Comparison of ENCODE assay signal across 32 mouse cellular contexts in the genomic region with DNA sequence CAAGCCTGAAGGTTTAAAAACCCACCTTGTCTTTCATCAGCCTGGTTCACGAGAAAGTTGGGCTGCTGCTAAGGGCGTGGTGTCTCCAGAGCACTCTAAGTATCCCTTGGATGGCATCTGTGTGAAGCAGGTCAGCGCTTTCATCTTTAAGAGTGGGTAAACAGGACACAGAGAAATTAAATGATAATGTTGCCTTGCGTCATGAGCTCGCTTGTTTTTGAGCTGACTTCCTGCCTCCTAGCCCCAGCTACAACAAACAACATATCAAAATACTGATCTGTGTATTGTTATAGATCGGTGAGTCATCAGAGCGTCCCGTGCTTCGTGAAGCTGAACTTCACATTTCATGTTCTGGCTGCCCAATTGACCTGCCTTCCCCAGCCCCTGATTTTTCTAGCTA. TPM values are rescaled to one million over a fixed set of nuclear protein-coding genes. Genes with fewer than 3 reads are reported as not detected.
A peak's percentile ranks its signal among the peaks of the same experiment; 100 is the strongest.
DNase-seq lines count a peak whose midpoint lies in the region; ATAC-seq and TF ChIP-seq lines count a peak whose summit lies in the region.
"Had no signal": no experiment of that assay in that cellular context is flagged by ENCODE, and none has a peak within 500 bp of the region (broad histone marks: within the 10 kb centered on the region; RNA-seq: fewer than 3 reads in every experiment).

No protein-coding gene starts in this region.

- no peak for ATAC-seq in megakaryocyte progenitor cell, adult 5-6 weeks (replicated peaks; ENCODE audit: poor library complexity)
- ATAC-seq: forebrain, embryonic 13.5 days; hindbrain, postnatal 0 days; liver, embryonic 12.5 days; liver, postnatal 0 days; midbrain, embryonic 15.5 days had no signal

- H3K27me3 ChIP-seq in kidney, adult 2 months (replicated peaks; ENCODE audit: control insufficient read depth, insufficient read depth, low read length): no peaks in the 10 kb centered on the region
- H3K27me3 ChIP-seq: embryonic facial prominence, embryonic 15.5 days; forebrain, embryonic 13.5 days; liver, embryonic 12.5 days; midbrain, embryonic 15.5 days had no signal

- no peak for TF ChIP-seq POLR2A in kidney, adult 2 months (IDR thresholded peaks at IDR 0.05; ENCODE audit: low read depth, low read length)

- 60% methylated on average over 9 of the region's 9 CpGs for WGBS in kidney, adult 2 months

- no peak overlapping the region for H3K27ac ChIP-seq in kidney, adult 2 months (ENCODE audit: insufficient read depth, low read depth, low read length)
- H3K27ac ChIP-seq: embryonic facial prominence, embryonic 10.5 days; embryonic facial prominence, embryonic 15.5 days; forebrain, embryonic 13.5 days; hindbrain, postnatal 0 days; liver, embryonic 12.5 days; midbrain, embryonic 10.5 days; midbrain, embryonic 15.5 days had no signal

- no peaks in the 10 kb centered on the region for H3K36me3 ChIP-seq in kidney, adult 2 months (ENCODE audit: control insufficient read depth, insufficient read depth, low read length)
- H3K36me3 ChIP-seq: embryonic facial prominence, embryonic 10.5 days; embryonic facial prominence, embryonic 15.5 days; liver, embryonic 12.5 days; midbrain, embryonic 10.5 days; midbrain, embryonic 15.5 days had no signal

- DNase-seq in kidney, adult 2 months: peak; percentile 16
- no peak for DNase-seq in kidney, adult 11 months
- peak; percentile 21 for DNase-seq in CD4-positive helper T cell, adult 2 months (ENCODE audit: low read depth, low spot score)
- peak; percentile 17 for DNase-seq in T-cell, adult 2 months (ENCODE audit: low spot score)
- peak; percentile 26 for DNase-seq in lung, postnatal 10 days
- DNase-seq in ovary, adult 18-20 months (ENCODE audit: low spot score): no peak
- no peak for DNase-seq in embryo, embryonic 11 days
- DNase-seq: adrenal gland, postnatal 14 days; cerebellum, adult 11-12 months; gastrocnemius, postnatal 10 days; heart, postnatal 14 days; kidney, adult 8-10 months; kidney, postnatal 10 days; layer of hippocampus, postnatal 36 days; left cerebral cortex, postnatal 4 days; thymus, postnatal 4 days had no signal

- H3K4me1 ChIP-seq in kidney, adult 2 months (ENCODE audit: control insufficient read depth, insufficient read depth, low read length): no peaks in the 10 kb centered on the region
- H3K4me1 ChIP-seq: embryonic facial prominence, embryonic 10.5 days; embryonic facial prominence, embryonic 15.5 days; forebrain, embryonic 13.5 days; liver, embryonic 12.5 days; midbrain, embryonic 10.5 days; midbrain, embryonic 15.5 days had no signal

- no peak overlapping the region for H3K4me3 ChIP-seq in kidney, adult 2 months (ENCODE audit: insufficient read depth, low read depth, low read length)
- H3K4me3 ChIP-seq: embryonic facial prominence, embryonic 10.5 days; embryonic facial prominence, embryonic 15.5 days; forebrain, embryonic 13.5 days; liver, embryonic 12.5 days; midbrain, embryonic 10.5 days; midbrain, embryonic 15.5 days had no signal

- TF ChIP-seq CTCF in kidney, adult 2 months (conservative IDR thresholded peaks at IDR 0.05; ENCODE audit: insufficient read depth, insufficient read length, low read depth, low read length): no peak

RNA-seq across cellular contexts. Expression of a gene that starts 25.7 kb away (rescaled TPM):
- 8.3 and 9.8 TPM in 2 replicates for polyA plus RNA-seq in kidney, adult 2 months (2012; rRNA removed)
- total RNA-seq in megakaryocyte progenitor cell, adult 5-6 weeks (2015): 16.9 and 20.6 TPM in 2 replicates
- 23.2 and 42.2 TPM in 2 replicates for total RNA-seq in megakaryocyte progenitor cell, adult 5-6 weeks (2017)

RNA-seq across cellular contexts. Expression of a gene that starts 36.7 kb away (rescaled TPM):
- not detected in 2 replicates for polyA plus RNA-seq in kidney, adult 2 months (2012; rRNA removed)
- total RNA-seq in megakaryocyte progenitor cell, adult 5-6 weeks (2015): 0.32 and 0.79 TPM in 2 replicates
- 0.14 and 0.50 TPM in 2 replicates for total RNA-seq in megakaryocyte progenitor cell, adult 5-6 weeks (2017)
- total RNA-seq: adrenal gland, postnatal 14 days; gastrocnemius, postnatal 10 days; heart, postnatal 14 days; hindbrain, postnatal 0 days; layer of hippocampus, postnatal 36 days; left cerebral cortex, postnatal 4 days had no signal
- polyA plus RNA-seq: cortical plate, adult 2 months; embryonic facial prominence, embryonic 15.5 days; forebrain, embryonic 13.5 days; heart, embryonic 14.5 days; hindbrain, embryonic 11.5 days; hindbrain, postnatal 0 days; large intestine, adult 2 months; limb, embryonic 14.5 days; liver, postnatal 0 days; midbrain, embryonic 10.5 days; midbrain, embryonic 15.5 days; neural tube, embryonic 11.5 days; thymus, postnatal 0 days had no signal

Comparison
In these comparisons a context has a peak if more than half of its experiments do, and no peak if none do; other contexts are left out.
1. DNase-seq: peak in kidney, adult 2 months (single experiment), CD4-positive helper T cell, adult 2 months (single experiment), T-cell, adult 2 months (single experiment) and lung, postnatal 10 days (single experiment); none in kidney, adult 11 months (single experiment), ovary, adult 18-20 months (single experiment) and embryo, embryonic 11 days (single experiment).